Mouse (Mus musculus): ENCODE measurements at regions not wholly inside any gene's neighbourhood (a gene's known extent, or its start where the extent isn't known, plus 50 kb on each side); places are given as distances from the start of the nearest gene placed in this dataset.

- no peak for DNase-seq (ENCODE audit: low read depth, low spot score)
- in situ Hi-C loops (cut with MboI; ENCODE audit: low sequenced_read_pairs in 2 of 2, unreplicated experiment in 2 of 2), result no loop called here
- no peaks in the 10 kb centered on the region for H3K4me1 ChIP-seq (ENCODE audit: control insufficient read depth in 2 of 2, insufficient read depth in 2 of 2, low read length in 2 of 2, poor library complexity in 1 of 2)
- H3K9me3 ChIP-seq (ENCODE audit: control insufficient read depth, insufficient read depth, low read depth, low read length), result no peaks in the 10 kb centered on the region
- H3K4me3 ChIP-seq (ENCODE audit: insufficient read depth in 1 of 2, low read depth in 1 of 2, low read length in 2 of 2, poor library complexity in 1 of 2, severe bottlenecking in 1 of 2), result no peak overlapping the region
- no peak for TF ChIP-seq ZC3H11A (IDR thresholded peaks at IDR 0.05; ENCODE audit: borderline replicate concordance, low read depth, low read length)
- TF ChIP-seq CHD2 (IDR thresholded peaks at IDR 0.05; ENCODE audit: low read depth, low read length), result no peak
- no peak for TF ChIP-seq ZNF384 (IDR thresholded peaks at IDR 0.05; ENCODE audit: low read depth, low read length)
- no peak for TF ChIP-seq HCFC1 (IDR thresholded peaks at IDR 0.05; ENCODE audit: borderline replicate concordance, insufficient read depth, low read length)
- TF ChIP-seq MAFK (IDR thresholded peaks at IDR 0.05; ENCODE audit: insufficient read depth, low read depth, low read length), result no peak
- no peaks in the 10 kb centered on the region for H3K36me3 ChIP-seq (ENCODE audit: control insufficient read depth, insufficient read depth, low read length, poor library complexity, severe bottlenecking)
- no peak overlapping the region for H3K9ac ChIP-seq (ENCODE audit: insufficient read depth, low read depth, low read length, poor library complexity, severe bottlenecking)
- H3K27ac ChIP-seq (ENCODE audit: insufficient read depth, low read depth, low read length, poor library complexity, severe bottlenecking), result no peak overlapping the region
These were observed 67.7 kb upstream of the Mdga2 start for GRCm38 (mm10) chr12:67290054-67290453.

- no peak overlapping the region for H3K9ac ChIP-seq (ENCODE audit: insufficient read depth, low read depth, low read length, poor library complexity, severe bottlenecking)
- no peaks in the 10 kb centered on the region for H3K36me3 ChIP-seq (ENCODE audit: control insufficient read depth, insufficient read depth, low read length, poor library complexity, severe bottlenecking)
- H3K4me1 ChIP-seq (ENCODE audit: control insufficient read depth in 2 of 2, insufficient read depth in 2 of 2, low read length in 2 of 2, poor library complexity in 1 of 2), result no peaks in the 10 kb centered on the region
- in situ Hi-C loops (cut with MboI; ENCODE audit: low sequenced_read_pairs in 2 of 2, unreplicated experiment in 2 of 2), result no loop called here
- H3K4me3 ChIP-seq (ENCODE audit: insufficient read depth in 1 of 2, low read depth in 1 of 2, low read length in 2 of 2, poor library complexity in 1 of 2, severe bottlenecking in 1 of 2), result no peak overlapping the region
- TF ChIP-seq ZC3H11A (IDR thresholded peaks at IDR 0.05; ENCODE audit: borderline replicate concordance, low read depth, low read length) (no peak), MAFK (IDR thresholded peaks at IDR 0.05; ENCODE audit: insufficient read depth, low read depth, low read length) (no peak)
- H3K9me3 ChIP-seq (ENCODE audit: control insufficient read depth, insufficient read depth, low read depth, low read length), result no peaks in the 10 kb centered on the region
- no peak overlapping the region for H3K27ac ChIP-seq (ENCODE audit: insufficient read depth, low read depth, low read length, poor library complexity, severe bottlenecking)
- no peak for DNase-seq (ENCODE audit: low read depth, low spot score)
These were observed 50.5 kb upstream of the Mdga2 start for GRCm38 (mm10) chr12:67272863-67273262.

- no peak for DNase-seq (ENCODE audit: low read depth, low spot score)
- Histone ChIP-seq H3K36me3 (ENCODE audit: control insufficient read depth, insufficient read depth, low read length, poor library complexity, severe bottlenecking) (no peaks in the 10 kb centered on the region), H3K9ac (ENCODE audit: insufficient read depth, low read depth, low read length, poor library complexity, severe bottlenecking) (no peak overlapping the region), H3K4me1 (ENCODE audit: control insufficient read depth in 2 of 2, insufficient read depth in 2 of 2, low read length in 2 of 2, poor library complexity in 1 of 2) (no peaks in the 10 kb centered on the region), H3K9me3 (ENCODE audit: control insufficient read depth, insufficient read depth, low read depth, low read length) (no peaks in the 10 kb centered on the region), H3K27ac (ENCODE audit: insufficient read depth, low read depth, low read length, poor library complexity, severe bottlenecking) (no peak overlapping the region), H3K4me3 (ENCODE audit: insufficient read depth in 1 of 2, low read depth in 1 of 2, low read length in 2 of 2, poor library complexity in 1 of 2, severe bottlenecking in 1 of 2) (no peak overlapping the region)
- in situ Hi-C loops (cut with MboI; ENCODE audit: low sequenced_read_pairs in 2 of 2, unreplicated experiment in 2 of 2), result no loop called here
- no peak for TF ChIP-seq HCFC1 (IDR thresholded peaks at IDR 0.05; ENCODE audit: borderline replicate concordance, insufficient read depth, low read length)
- TF ChIP-seq ZNF384 (IDR thresholded peaks at IDR 0.05; ENCODE audit: low read depth, low read length), result no peak
- TF ChIP-seq ZC3H11A (IDR thresholded peaks at IDR 0.05; ENCODE audit: borderline replicate concordance, low read depth, low read length), result no peak
- TF ChIP-seq MAFK (IDR thresholded peaks at IDR 0.05; ENCODE audit: insufficient read depth, low read depth, low read length), result no peak
- TF ChIP-seq CHD2 (IDR thresholded peaks at IDR 0.05; ENCODE audit: low read depth, low read length), result no peak
These were observed 50.0 kb upstream of the Mdga2 start for GRCm38 (mm10) chr12:67272329-67272728.
